Mouse (Mus musculus): ENCODE measurements at regions not wholly inside any gene's neighbourhood (a gene's known extent, or its start where the extent isn't known, plus 50 kb on each side); places are given as distances from the start of the nearest gene placed in this dataset.

GRCm38 (mm10) chr5:80659530-80659929, 360.4 kb upstream of the Adgrl3 start:
- H3K4me1 ChIP-seq (ENCODE audit: control insufficient read depth in 1 of 2, insufficient read depth in 2 of 2, low read length in 2 of 2) = no peaks in the 10 kb centered on the region
- no peaks in the 10 kb centered on the region for H3K27me3 ChIP-seq (ENCODE audit: control insufficient read depth in 1 of 2, insufficient read depth in 2 of 2, low read length in 2 of 2)
- H3K27ac ChIP-seq (ENCODE audit: control insufficient read depth, low read depth, low read length) = no peak overlapping the region
- H3K4me3 ChIP-seq (ENCODE audit: control insufficient read depth in 1 of 2, insufficient read depth in 1 of 2, low read depth in 2 of 2, low read length in 2 of 2) = no peak overlapping the region
- no peak for DNase-seq (ENCODE audit: low read depth, low spot score)
- no peaks in the 10 kb centered on the region for H3K9me3 ChIP-seq (replicated peaks; ENCODE audit: insufficient read depth, low read length)
- H3K36me3 ChIP-seq (ENCODE audit: control insufficient read depth in 1 of 2, insufficient read depth in 2 of 2, low read length in 2 of 2) = no peaks in the 10 kb centered on the region
- TF ChIP-seq TBP (IDR thresholded peaks at IDR 0.05; ENCODE audit: low read depth, low read length) (no peak), ZMIZ1 (IDR thresholded peaks at IDR 0.05; ENCODE audit: low read depth, low read length) (no peak), ZC3H11A (IDR thresholded peaks at IDR 0.05; ENCODE audit: low read depth, low read length) (no peak), MXI1 (IDR thresholded peaks at IDR 0.05; ENCODE audit: low read depth, low read length) (no peak), HCFC1 (IDR thresholded peaks at IDR 0.05; ENCODE audit: low read depth, low read length) (no peak), ELF1 (IDR thresholded peaks at IDR 0.05; ENCODE audit: low read depth, low read length) (no peak), RAD21 (IDR thresholded peaks at IDR 0.05; ENCODE audit: low read depth, low read length) (no peak), UBTF (IDR thresholded peaks at IDR 0.05; ENCODE audit: borderline replicate concordance, insufficient read depth, low read depth, low read length) (no peak), NELFE (IDR thresholded peaks at IDR 0.05; ENCODE audit: low read depth, low read length) (no peak), CHD2 (IDR thresholded peaks at IDR 0.05; ENCODE audit: low read length) (no peak), USF1 (IDR thresholded peaks at IDR 0.05; ENCODE audit: low read depth, low read length) (no peak), EP300 (IDR thresholded peaks at IDR 0.05; ENCODE audit: low read depth in 1 of 2, low read length in 2 of 2) (no peak), NRF1 (IDR thresholded peaks at IDR 0.05; ENCODE audit: insufficient read depth, low read depth, low read length, poor library complexity, severe bottlenecking) (no peak), POLR2A (IDR thresholded peaks at IDR 0.05; ENCODE audit: control insufficient read depth in 1 of 2, insufficient read depth in 1 of 2, low read depth in 1 of 2, low read length in 2 of 2, poor library complexity in 1 of 2) (no peak), SIN3A (IDR thresholded peaks at IDR 0.05; ENCODE audit: low read length) (no peak)
- no peak overlapping the region for H3K9ac ChIP-seq (ENCODE audit: control insufficient read depth, low read depth, low read length, poor library complexity, severe bottlenecking)
- H3K79me2 ChIP-seq (ENCODE audit: control insufficient read depth, insufficient read depth, low read length, poor library complexity) = no peaks in the 10 kb centered on the region

DNA sequence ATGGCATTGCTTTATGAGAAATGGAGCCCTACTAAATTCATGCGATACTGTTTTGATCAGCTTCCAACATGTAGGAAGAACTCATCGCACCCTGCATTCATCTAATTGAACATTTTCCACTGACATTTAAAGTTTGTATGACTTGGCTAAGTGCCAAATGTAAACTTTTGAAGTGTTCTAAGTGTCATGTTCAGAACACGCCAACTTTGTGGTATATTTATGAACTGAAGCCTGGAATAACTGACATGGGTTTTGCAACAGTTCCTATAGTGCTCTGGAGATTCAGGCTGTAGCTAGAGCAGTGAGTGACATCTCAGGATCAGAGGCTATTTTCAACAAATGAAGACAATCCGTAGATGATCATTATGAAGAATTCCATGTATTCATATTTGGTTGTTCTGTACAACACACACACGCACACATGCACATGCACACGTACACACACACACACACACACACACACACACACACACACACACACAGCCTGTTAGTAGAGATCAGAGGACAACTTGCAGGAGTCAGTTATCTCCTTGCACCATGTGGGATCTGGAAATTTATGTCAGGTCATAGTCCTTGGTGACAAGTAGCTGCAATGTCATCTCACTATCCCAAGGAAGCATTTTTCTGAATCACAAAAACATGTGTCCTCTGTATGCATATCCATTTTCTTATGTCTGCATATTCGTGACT, 349.5 kb upstream of the Adgrl3 start:
- no peaks in the 10 kb centered on the region for H3K9me3 ChIP-seq (replicated peaks; ENCODE audit: insufficient read depth, low read length)
- H3K4me1 ChIP-seq (ENCODE audit: control insufficient read depth in 1 of 2, insufficient read depth in 2 of 2, low read length in 2 of 2) = no peaks in the 10 kb centered on the region
- H3K9ac ChIP-seq (ENCODE audit: control insufficient read depth, low read depth, low read length, poor library complexity, severe bottlenecking) = no peak overlapping the region
- no peak for TF ChIP-seq ELF1 (IDR thresholded peaks at IDR 0.05; ENCODE audit: low read depth, low read length)
- no peak for TF ChIP-seq RAD21 (IDR thresholded peaks at IDR 0.05; ENCODE audit: low read depth, low read length)
- TF ChIP-seq EP300 (IDR thresholded peaks at IDR 0.05; ENCODE audit: low read depth in 1 of 2, low read length in 2 of 2) = no peak
- no peak for TF ChIP-seq CHD2 (IDR thresholded peaks at IDR 0.05; ENCODE audit: low read length)
- no peak for TF ChIP-seq MEF2A (IDR thresholded peaks at IDR 0.05; ENCODE audit: extremely low read depth, insufficient replicate concordance, low read depth, low read length, poor library complexity, severe bottlenecking)
- no peak for TF ChIP-seq ETS1 (IDR thresholded peaks at IDR 0.05; ENCODE audit: low read depth, low read length)
- no peak for TF ChIP-seq POLR2AphosphoS2 (IDR thresholded peaks at IDR 0.05; ENCODE audit: low read length)
- TF ChIP-seq UBTF (IDR thresholded peaks at IDR 0.05; ENCODE audit: borderline replicate concordance, insufficient read depth, low read depth, low read length) = no peak
- no peak for TF ChIP-seq ZKSCAN1 (IDR thresholded peaks at IDR 0.05; ENCODE audit: low read depth, low read length)
- no peak for TF ChIP-seq RCOR1 (IDR thresholded peaks at IDR 0.05; ENCODE audit: low read depth, low read length)
- TF ChIP-seq KAT2A (conservative IDR thresholded peaks at IDR 0.05; ENCODE audit: low read depth, low read length) = no peak
- no peaks in the 10 kb centered on the region for H3K79me2 ChIP-seq (ENCODE audit: control insufficient read depth, insufficient read depth, low read length, poor library complexity)
- H3K36me3 ChIP-seq (ENCODE audit: control insufficient read depth in 1 of 2, insufficient read depth in 2 of 2, low read length in 2 of 2) = no peaks in the 10 kb centered on the region
- no peak overlapping the region for H3K27ac ChIP-seq (ENCODE audit: control insufficient read depth, low read depth, low read length)
- H3K27me3 ChIP-seq (ENCODE audit: control insufficient read depth in 1 of 2, insufficient read depth in 2 of 2, low read length in 2 of 2) = no peaks in the 10 kb centered on the region
- H3K4me3 ChIP-seq (ENCODE audit: control insufficient read depth in 1 of 2, insufficient read depth in 1 of 2, low read depth in 2 of 2, low read length in 2 of 2) = no peak overlapping the region
- DNase-seq (ENCODE audit: low read depth, low spot score) = no peak

All from MEL (cell line).